Mouse (Mus musculus): ENCODE data around the gene Tpcn1.
"Not testable (repeated sequence)": the region's sequence is repeated elsewhere in the genome, so short reads cannot be mapped to it uniquely, and the experiment has no call there.

Tpcn1 gene

DNA sequence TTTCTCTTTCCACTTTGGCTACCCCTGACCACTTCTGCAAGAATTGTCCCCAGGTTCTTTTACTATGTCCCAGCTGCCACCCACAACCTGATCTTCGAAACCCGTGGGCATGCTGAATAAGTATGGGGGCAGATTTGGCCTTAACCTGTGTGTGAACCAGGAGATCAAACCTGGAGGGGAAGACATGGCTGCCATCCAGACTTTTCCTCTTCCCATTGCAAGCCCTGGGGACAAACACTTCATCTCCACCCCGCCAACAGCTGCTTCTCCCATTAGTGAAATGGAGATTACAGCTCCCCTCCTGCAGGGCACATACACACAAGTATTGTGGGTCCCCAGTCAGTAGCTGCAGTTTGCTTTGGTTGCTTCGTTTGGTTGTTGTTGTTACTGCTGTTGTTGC lies 81.2 kb downstream of the Tpcn1 start:
- DNase-seq = no peak

DNA sequence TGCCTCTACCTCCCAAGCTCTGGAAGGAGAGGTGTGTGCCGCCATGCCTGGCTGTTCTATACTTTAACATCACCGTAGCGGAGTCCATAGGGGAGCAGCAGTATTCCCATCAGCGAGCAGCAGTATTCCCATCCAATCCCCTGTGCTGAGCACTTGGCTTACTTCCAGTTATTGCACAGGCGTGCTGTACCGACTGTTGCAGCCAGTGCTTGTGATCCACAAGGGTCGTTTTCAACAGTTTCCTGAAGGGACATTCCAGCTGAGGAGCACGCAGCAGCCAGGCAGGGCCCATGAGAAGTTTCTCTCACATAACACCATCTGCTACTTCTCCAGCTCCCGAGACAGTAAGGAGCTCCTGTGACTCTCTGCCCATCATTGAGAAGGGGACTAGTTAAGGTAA lies 82.0 kb downstream of the Tpcn1 start:
- no peak for DNase-seq

DNA sequence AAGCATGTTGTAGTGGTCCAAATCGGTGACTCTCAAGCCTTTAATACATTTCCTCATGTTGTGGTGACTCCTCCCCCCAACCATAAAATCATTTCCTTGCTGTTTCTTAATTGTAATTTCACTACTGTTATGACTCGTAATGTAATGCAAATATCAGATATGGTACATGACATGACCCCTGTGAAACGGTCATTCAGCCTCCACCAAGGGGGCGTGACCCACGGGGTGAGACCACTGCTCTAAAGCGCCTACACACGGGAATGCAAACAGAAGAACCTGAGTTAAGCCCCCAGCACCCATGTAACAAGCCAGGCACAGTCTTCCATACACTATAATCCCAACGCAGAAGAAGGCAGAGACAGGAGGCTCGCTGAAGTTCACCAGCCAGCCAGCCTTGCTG lies 82.7 kb downstream of the Tpcn1 start:
- no peak for DNase-seq

DNA sequence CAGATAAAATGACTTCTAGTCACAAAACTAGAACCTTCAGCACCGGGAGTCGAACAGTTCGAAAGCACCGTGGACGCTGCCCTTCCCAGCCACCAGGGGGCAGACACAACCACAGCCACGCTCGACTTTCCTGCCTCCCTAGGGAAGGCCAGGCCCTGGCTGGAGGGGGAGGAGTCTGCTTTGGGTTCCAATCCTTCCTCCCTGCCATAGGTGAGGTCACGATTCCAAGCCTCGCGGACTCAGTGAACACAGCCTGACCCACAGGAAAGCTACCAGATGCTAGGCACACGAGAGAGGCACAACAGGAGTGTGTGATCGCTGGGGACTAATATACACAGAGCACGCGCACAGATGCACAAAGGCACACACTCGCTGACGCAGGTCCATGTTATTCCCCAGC lies 83.1 kb downstream of the Tpcn1 start:
- peak; percentile 62 to 69 for DNase-seq

DNA sequence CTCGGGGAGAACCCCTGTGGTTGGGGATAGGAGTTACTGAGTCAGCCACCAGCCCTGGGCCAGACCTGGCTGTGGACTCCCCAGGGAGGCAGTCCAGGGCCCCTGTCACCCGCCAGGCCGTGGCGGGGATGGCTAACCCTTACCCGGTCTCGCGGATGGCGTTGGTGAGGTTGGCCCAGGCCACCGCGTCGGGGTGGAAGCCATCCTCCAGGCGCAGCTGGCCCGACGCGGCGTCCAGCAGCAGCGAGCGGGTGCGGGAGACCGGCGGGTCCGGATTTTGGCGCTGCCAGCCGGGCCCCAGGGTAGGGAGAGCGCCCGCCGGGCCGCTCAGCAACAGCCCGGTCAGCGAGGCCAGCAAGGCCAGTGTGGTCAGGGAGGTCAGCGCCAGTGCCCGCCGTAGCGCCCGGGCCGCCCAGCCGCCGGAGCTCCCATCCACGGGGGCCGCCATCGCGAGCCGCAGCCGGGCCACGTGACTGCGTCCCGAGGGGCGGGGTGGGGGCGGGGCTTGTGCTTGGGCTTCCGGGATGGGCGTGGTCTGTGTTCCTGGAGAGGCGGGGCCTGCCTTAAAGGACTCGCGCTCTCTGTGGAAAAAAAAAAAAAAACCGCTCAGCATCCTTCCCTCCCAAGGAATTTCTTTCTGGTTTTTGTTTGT lies 85.2 kb downstream of the Tpcn1 start, which contains the start of gene Plbd2:
TSS of gene Plbd2 (minus strand) at position 482 of the 652 bp plus-strand sequence.
- peak; percentile 68 to 73 for DNase-seq

DNA sequence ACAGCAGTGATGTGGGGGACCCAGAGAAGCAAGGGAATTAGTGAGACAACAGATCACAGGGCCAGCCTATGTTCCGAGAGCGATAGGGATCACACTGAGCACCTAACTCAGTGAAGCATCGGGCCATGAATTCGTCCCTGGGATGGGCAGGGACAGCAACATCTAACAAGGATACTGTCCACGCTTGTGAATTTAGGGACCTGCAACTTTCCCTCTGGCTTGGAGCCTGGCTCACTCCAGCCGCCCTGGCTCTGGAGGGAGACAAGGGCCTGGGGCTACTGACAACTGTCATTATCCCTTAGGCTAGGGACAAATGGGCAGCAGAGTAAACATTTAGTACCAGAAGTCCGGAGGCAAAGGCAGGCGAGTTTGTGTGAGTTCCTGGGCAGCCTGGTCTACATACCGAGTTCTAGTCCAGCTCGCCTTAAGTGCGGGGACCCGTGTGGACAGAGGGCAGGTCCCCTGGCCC lies 85.8 kb downstream of the Tpcn1 start:
- DNase-seq = no peak

DNA sequence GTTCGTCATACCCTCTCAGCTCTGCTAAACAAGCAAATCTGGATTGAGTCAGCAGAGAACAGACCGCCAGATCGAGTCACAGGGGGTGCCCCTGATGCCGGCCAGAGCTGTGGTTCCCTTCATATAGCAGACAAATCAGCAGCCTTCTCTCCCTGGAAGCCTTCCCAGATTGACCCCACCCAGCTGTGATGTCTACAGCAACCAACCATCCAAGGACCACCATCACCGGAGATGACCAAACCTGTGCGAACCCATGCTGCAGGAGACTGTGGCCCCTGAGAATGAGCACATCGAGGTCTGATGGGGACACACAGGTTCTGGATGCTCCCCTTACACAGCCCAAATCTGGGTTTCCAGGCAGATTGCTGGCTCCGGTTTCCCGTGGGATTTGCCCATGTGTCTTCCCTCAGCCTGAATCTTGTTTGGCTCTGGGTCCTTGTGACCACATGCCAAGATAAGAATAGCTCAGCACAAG lies 86.3 kb downstream of the Tpcn1 start:
- no peak for DNase-seq

DNA sequence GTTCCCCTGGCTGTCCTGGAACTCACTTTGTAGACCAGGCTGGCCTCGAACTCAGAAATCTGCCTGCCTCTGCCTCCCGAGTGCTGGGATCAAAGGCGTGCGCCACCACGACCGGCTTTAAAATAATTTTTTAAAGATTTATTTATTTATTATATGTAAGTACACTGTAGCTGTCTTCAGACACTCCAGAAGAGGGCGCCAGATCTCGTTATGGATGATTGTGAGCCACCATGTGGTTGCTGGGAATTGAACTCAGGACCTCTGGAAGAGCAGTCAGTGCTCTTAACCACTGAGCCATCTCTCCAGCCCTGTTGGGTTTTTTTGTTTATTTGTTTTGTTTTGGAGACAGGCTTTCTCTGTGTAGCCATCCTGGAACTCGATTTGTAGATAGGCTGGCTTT lies 87.9 kb downstream of the Tpcn1 start:
- DNase-seq = not testable (repeated sequence)

DNA sequence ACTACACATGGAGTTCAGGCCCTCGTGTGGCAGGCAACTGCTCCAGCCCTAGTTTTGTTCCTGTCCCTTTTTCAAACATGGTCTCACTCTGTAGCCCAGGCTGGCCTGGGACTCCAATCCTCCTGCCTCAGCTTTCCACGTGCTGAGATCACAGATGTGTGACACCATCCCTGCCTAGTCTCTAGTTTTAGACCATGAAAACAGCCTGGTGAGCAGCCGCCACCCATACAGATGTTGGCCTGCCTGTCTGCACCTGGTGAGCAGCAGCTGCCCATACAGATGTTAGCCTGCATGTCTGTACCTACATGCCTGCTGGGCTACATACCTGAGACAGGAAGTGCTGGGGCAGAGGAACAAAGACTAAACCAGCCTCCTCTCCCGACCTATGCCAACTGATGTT lies 89.3 kb downstream of the Tpcn1 start:
- DNase-seq = no peak

DNA sequence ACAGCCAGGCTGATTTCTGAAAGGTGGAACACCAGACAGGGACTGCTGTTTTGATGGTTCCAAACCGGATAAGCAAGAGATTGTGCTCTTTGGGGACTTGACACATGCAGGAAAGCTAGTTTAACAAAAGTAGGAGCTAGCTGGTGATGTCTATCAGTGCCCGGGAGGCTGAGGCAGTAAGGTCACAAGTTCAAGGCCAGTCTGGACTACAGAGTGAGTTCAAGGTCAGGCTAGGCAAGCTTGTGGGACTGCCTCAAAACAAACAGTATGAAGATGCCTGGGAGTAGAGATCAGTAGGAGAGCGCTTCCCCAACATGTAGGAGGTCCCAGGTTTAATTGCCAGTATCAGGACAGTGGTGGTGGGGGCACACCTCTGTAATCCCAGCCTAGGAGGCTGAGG lies 91.4 kb downstream of the Tpcn1 start:
- DNase-seq = no peak

DNA sequence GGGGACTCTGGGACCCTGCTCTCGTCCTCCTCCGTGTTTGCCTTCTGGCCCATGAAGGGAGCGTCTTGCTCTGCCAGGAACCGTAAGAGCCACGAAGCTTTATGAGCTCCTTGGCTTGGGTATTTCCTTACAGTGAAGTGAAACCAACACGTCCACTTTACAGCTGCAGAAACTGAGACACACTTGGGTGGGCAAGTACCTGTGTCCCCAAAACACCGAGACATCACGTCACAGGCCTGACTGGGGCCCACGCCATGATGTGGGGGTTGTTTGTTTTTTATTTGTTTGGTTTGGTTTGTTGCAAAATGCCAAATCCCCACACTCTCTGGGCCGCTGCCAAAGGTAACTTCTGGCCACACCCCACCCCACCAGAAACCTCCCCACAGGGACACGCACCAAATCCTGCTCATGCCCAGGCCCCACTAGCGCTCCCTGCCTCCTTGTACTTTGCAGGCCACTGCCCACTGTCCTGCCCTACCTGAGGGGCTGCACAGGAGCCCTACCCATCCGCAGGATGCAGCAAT lies 92.7 kb downstream of the Tpcn1 start:
- no peak for DNase-seq

DNA sequence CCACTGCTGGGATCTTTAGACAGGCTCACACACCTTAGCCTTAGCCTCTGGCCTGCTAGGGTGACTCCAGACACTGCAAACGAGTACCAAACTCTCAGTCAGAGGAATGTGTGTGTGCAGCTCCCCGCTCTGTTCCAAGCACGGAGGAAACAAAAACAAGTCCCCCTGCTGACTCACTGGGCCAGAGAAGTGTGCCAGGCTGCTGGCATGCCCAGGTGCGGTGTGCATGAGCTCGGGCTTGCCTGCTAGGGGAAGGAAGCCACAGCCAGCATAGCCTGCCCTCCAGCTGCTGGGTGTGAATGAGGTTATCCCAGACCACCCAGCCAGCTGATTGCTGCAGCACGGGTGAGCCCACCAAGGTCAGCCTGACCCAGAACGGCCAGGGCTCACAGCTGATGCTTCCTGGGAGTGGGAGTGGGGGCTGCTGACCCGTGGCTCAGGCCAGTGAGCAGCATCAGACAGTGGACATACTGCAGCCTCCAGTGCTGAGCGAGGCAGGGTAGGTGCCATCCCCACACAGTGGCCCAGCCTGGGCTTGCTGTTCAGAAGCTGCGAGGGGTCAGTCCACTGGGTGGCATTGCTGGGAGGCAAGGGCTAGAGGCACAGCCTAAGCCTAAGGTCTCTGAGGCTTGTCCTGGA lies 93.3 kb downstream of the Tpcn1 start:
- DNase-seq = peak in 1 of 2 experiments; percentile 24

DNA sequence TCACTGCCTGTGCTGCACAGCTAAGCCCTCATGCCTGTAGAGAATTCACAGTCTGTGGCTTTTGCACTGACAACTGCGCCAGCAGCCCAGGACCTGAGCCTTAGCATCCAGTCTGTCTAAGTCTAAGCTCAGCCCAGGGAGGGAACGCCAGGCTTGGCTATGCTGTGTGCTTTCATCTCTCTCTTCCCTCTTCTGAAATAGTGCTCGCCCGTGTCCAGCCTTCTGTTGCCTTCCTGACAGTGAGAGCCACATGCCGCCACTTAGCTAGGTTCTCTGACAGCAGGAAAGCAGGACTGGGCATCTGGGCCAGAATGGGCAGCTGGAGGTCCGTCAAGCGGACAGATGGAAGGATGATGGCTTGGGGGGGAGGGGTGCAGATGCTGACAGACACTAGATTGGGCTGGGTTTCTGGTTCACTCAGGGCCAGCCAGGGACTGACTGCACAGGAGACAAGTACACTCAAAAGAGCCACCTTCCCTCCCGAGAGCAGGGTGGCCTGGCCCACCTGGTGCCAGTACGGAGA lies 94.5 kb downstream of the Tpcn1 start:
- DNase-seq = no peak

DNA sequence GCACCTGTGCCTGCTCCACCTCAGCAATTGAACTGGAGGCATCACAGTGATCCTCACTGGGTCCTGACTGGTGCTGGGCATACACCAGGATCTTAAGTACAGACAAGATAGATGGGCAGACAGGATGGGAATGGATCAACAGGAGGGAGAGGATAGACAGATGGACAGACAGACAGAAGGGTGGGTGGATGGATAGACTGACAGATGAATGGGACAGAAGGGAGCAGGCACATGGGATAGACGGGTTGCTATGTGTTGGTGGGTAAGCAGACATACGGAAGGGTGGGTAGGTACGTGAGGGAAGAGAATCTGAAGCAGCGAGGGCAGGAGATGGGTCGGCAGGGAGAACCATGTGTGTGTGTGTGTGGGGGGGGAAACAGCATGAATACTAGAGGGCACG lies 95.0 kb downstream of the Tpcn1 start:
- DNase-seq = no peak

DNA sequence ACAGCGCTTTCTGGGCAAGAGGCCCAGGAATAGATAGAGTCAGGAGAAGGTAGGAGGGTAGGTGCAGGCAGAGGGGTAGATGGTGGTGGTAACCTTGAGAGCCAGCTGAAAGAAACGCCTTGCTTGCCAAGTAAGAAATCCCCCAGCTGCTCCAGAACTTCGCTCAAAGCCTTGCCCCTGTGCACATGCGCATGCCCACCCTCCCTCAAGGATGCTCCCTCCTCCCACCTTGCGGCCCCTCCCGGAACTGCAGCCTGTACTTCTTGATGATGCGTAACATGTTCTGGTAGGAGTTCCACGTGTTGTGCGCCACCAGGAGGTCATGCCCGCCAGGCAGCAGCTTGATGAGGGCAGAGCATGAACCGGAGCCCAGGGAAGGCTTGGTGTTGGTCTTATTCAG lies 96.0 kb downstream of the Tpcn1 start:
- no peak for DNase-seq

DNA sequence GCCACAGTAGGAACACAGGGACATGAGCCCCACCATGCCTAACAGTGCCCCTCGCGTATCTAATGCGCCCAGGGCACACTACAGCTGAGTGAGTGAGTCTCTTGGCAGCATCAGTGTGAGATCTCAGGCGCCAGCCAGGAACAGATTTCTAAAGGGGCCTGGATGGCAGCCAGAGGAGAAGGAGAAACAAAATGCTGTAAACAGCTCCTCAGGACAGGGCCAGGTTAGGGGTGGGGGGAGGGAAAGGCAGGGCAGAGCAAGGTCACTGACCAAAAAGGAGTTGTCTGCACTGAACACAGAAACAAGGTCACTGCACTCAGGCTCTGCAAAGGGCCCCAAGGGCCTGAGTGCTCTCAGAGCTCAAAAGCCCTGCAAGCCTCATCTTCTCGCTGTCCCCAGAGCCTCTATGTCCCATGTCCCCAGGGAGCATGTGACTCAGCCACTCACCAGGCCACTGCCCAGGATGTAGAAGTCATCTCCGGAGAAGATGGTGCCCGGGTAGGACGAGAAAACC lies 97.7 kb downstream of the Tpcn1 start:
- no peak for DNase-seq

DNA sequence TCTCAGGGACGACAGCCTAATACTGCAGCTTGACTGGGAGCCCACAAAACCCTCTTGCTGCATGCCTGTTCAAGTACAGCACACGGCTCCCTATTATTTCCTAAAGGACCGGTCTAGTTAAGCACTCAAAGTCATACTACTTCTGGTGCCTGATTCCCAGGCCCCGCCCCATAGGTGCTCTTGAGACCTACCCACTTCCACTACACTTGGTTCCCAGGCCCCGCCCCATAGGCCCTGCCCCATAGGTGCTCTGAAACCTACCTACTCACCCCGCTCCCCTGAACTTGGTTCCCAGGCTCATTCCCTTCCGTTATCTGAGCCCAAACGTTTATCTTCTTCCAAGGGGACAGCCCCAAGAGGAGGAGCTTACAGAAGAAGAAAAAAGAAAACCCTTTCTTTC lies 100.6 kb downstream of the Tpcn1 start:
- DNase-seq = no peak

Measured in thymus, postnatal 36 days (tissue).